20 mouse cellular contexts compared by ENCODE assay signal in genomic region chr11:108267066-108267465, GRCm38 (mm10).
DNase-seq lines count a peak whose midpoint lies in the region; ATAC-seq and TF ChIP-seq lines count a peak whose summit lies in the region.
"Had no signal": no experiment of that assay in that cellular context is flagged by ENCODE, and none has a peak within 500 bp of the region (broad histone marks: within the 10 kb centered on the region; RNA-seq: fewer than 3 reads in every experiment).

No protein-coding gene starts in this region.

- no peak for TF ChIP-seq CTCF in kidney, postnatal 0 days (IDR thresholded peaks at IDR 0.05; ENCODE audit: low read depth)
- TF ChIP-seq CTCF in embryonic fibroblast, embryonic 13.5 days (IDR thresholded peaks at IDR 0.05; ENCODE audit: borderline replicate concordance, insufficient read depth, low read length), result no peak

- no peaks in the 10 kb centered on the region for H3K36me3 ChIP-seq in embryonic facial prominence, embryonic 12.5 days
- no peaks in the 10 kb centered on the region for H3K36me3 ChIP-seq in embryonic facial prominence, embryonic 10.5 days (replicated peaks)
- H3K36me3 ChIP-seq in heart, embryonic 12.5 days, result no peaks in the 10 kb centered on the region
- no peaks in the 10 kb centered on the region for H3K36me3 ChIP-seq in kidney, postnatal 0 days (ENCODE audit: insufficient read depth, low read length)
- H3K36me3 ChIP-seq in neural tube, embryonic 15.5 days, result no peaks in the 10 kb centered on the region
- H3K36me3 ChIP-seq: G1E; hindbrain, embryonic 12.5 days; lung, embryonic 15.5 days; midbrain, embryonic 15.5 days had no signal

- 0 out of 2 replicates have a peak overlapping the region, but pooled peaks have one; percentile 4 for H3K27ac ChIP-seq in embryonic facial prominence, embryonic 12.5 days
- no peak overlapping the region for H3K27ac ChIP-seq in embryonic facial prominence, embryonic 10.5 days (replicated peaks)
- H3K27ac ChIP-seq in heart, embryonic 12.5 days (ENCODE audit: poor library complexity, severe bottlenecking), result no peak overlapping the region
- H3K27ac ChIP-seq in kidney, postnatal 0 days, result no peak overlapping the region
- H3K27ac ChIP-seq in embryonic fibroblast, embryonic 13.5 days (ENCODE audit: insufficient read depth, low read length), result peak overlapping the region; percentile 62
- H3K27ac ChIP-seq in neural tube, embryonic 15.5 days (replicated peaks), result no peak overlapping the region
- H3K27ac ChIP-seq: hindbrain, embryonic 12.5 days; liver, embryonic 14.5 days; lung, embryonic 15.5 days; midbrain, embryonic 15.5 days had no signal

- H3K4me1 ChIP-seq in embryonic facial prominence, embryonic 12.5 days, result peaks cover 14% of the 10 kb centered on the region; the same call in 1 of the 2 replicates
- peaks cover 31% of the 10 kb centered on the region for H3K4me1 ChIP-seq in embryonic facial prominence, embryonic 10.5 days
- peaks cover 60% of the 10 kb centered on the region for H3K4me1 ChIP-seq in heart, embryonic 12.5 days (replicated peaks)
- H3K4me1 ChIP-seq in kidney, postnatal 0 days (replicated peaks; ENCODE audit: insufficient read depth, low read length), result peaks cover 26% of the 10 kb centered on the region
- H3K4me1 ChIP-seq in embryonic fibroblast, embryonic 13.5 days (ENCODE audit: control insufficient read depth, insufficient read depth, low read length), result peaks cover 16% of the 10 kb centered on the region
- peaks cover 31% of the 10 kb centered on the region for H3K4me1 ChIP-seq in neural tube, embryonic 15.5 days

- 71% methylated on average over 3 of the region's 3 CpGs for WGBS in embryonic facial prominence, embryonic 12.5 days
- WGBS in embryonic facial prominence, embryonic 10.5 days, result 87% methylated on average over 3 of the region's 3 CpGs
- 62% methylated on average over 3 of the region's 3 CpGs for WGBS in heart, embryonic 12.5 days
- WGBS in kidney, postnatal 0 days, result 63% methylated on average over 3 of the region's 3 CpGs
- whole genome bisulfite sequencing in neural tube, embryonic 15.5 days, result 76% methylated on average over 3 of the region's 3 CpGs

- no peaks in the 10 kb centered on the region for H3K27me3 ChIP-seq in embryonic facial prominence, embryonic 12.5 days
- H3K27me3 ChIP-seq in embryonic facial prominence, embryonic 10.5 days (replicated peaks; ENCODE audit: low read depth, poor library complexity, severe bottlenecking), result no peaks in the 10 kb centered on the region
- no peaks in the 10 kb centered on the region for H3K27me3 ChIP-seq in heart, embryonic 12.5 days (replicated peaks)
- no peaks in the 10 kb centered on the region for H3K27me3 ChIP-seq in kidney, postnatal 0 days (ENCODE audit: insufficient read depth, low read length)
- no peaks in the 10 kb centered on the region for H3K27me3 ChIP-seq in neural tube, embryonic 15.5 days (replicated peaks)
- H3K27me3 ChIP-seq: hindbrain, embryonic 12.5 days; lung, embryonic 15.5 days; midbrain, embryonic 15.5 days had no signal

- no peak overlapping the region for H3K4me2 ChIP-seq in embryonic facial prominence, embryonic 12.5 days (replicated peaks)
- no peak overlapping the region for H3K4me2 ChIP-seq in heart, embryonic 12.5 days
- no peak overlapping the region for H3K4me2 ChIP-seq in kidney, postnatal 0 days (ENCODE audit: low read length)
- H3K4me2 ChIP-seq in neural tube, embryonic 15.5 days, result no peak overlapping the region
- H3K4me2 ChIP-seq: hindbrain, embryonic 12.5 days; lung, embryonic 15.5 days; midbrain, embryonic 15.5 days had no signal

- H3K4me3 ChIP-seq in embryonic facial prominence, embryonic 12.5 days, result no peak overlapping the region
- H3K4me3 ChIP-seq in embryonic facial prominence, embryonic 10.5 days, result no peak overlapping the region
- no peak overlapping the region for H3K4me3 ChIP-seq in heart, embryonic 12.5 days
- H3K4me3 ChIP-seq in kidney, postnatal 0 days (replicated peaks; ENCODE audit: low read depth, low read length), result no peak overlapping the region
- no peak overlapping the region for H3K4me3 ChIP-seq in embryonic fibroblast, embryonic 13.5 days (ENCODE audit: insufficient read depth, low read length)
- H3K4me3 ChIP-seq in neural tube, embryonic 15.5 days (replicated peaks), result no peak overlapping the region
- H3K4me3 ChIP-seq: hindbrain, embryonic 12.5 days; lung, embryonic 15.5 days; midbrain, embryonic 15.5 days had no signal

- no peak for TF ChIP-seq POLR2A in embryonic fibroblast, embryonic 13.5 days (IDR thresholded peaks at IDR 0.05; ENCODE audit: low read depth, low read length)

- H3K9ac ChIP-seq in embryonic facial prominence, embryonic 12.5 days, result no peak overlapping the region
- H3K9ac ChIP-seq in heart, embryonic 12.5 days, result no peak overlapping the region
- H3K9ac ChIP-seq in kidney, postnatal 0 days (ENCODE audit: low read depth, low read length), result no peak overlapping the region
- no peak overlapping the region for H3K9ac ChIP-seq in neural tube, embryonic 15.5 days (replicated peaks)
- H3K9ac ChIP-seq: hindbrain, embryonic 12.5 days; liver, embryonic 14.5 days; lung, embryonic 15.5 days; midbrain, embryonic 15.5 days had no signal

- no peak for ATAC-seq in embryonic facial prominence, embryonic 12.5 days (ENCODE audit: insufficient number of reproducible peaks, insufficient read depth, low FRiP score, low TSS enrichment)
- no peak for ATAC-seq in heart, embryonic 12.5 days (ENCODE audit: insufficient number of reproducible peaks, low FRiP score)
- no peak for ATAC-seq in kidney, postnatal 0 days (replicated peaks; ENCODE audit: low FRiP score, low read depth)
- ATAC-seq in neural tube, embryonic 15.5 days (ENCODE audit: low FRiP score), result no peak
- ATAC-seq: midbrain, embryonic 15.5 days had no signal

- H3K9me3 ChIP-seq in embryonic facial prominence, embryonic 12.5 days, result no peaks in the 10 kb centered on the region
- no peaks in the 10 kb centered on the region for H3K9me3 ChIP-seq in embryonic facial prominence, embryonic 10.5 days
- no peaks in the 10 kb centered on the region for H3K9me3 ChIP-seq in heart, embryonic 12.5 days (replicated peaks)
- no peaks in the 10 kb centered on the region for H3K9me3 ChIP-seq in kidney, postnatal 0 days (replicated peaks; ENCODE audit: low read length)
- H3K9me3 ChIP-seq in neural tube, embryonic 15.5 days (replicated peaks), result no peaks in the 10 kb centered on the region
- H3K9me3 ChIP-seq: hindbrain, embryonic 12.5 days; lung, embryonic 15.5 days; midbrain, embryonic 15.5 days had no signal

- DNase-seq in embryonic facial prominence, embryonic 10.5 days (ENCODE audit: low spot score), result no peak
- DNase-seq in heart, adult 11 months, result peak; percentile 63
- DNase-seq in kidney, postnatal 0 days (ENCODE audit: low spot score), result peak; percentile 37
- no peak for DNase-seq in kidney, adult 8-10 months
- DNase-seq: adrenal gland, adult 8-10 months; cerebellum, adult 9-10 months; heart, postnatal 14 days; layer of hippocampus, adult 9-11 months; lung, postnatal 36 days; thymus, adult 18-20 months; thymus, postnatal 4 days had no signal

Comparison
In these comparisons a context has a peak if more than half of its experiments do, and no peak if none do; other contexts are left out.
1. H3K27ac ChIP-seq: peak in embryonic facial prominence, embryonic 12.5 days (single experiment) and embryonic fibroblast, embryonic 13.5 days (single experiment); none in embryonic facial prominence, embryonic 10.5 days (single experiment), heart, embryonic 12.5 days (single experiment), kidney, postnatal 0 days (single experiment) and neural tube, embryonic 15.5 days (single experiment).
2. DNase-seq: peak in heart, adult 11 months (single experiment) and kidney, postnatal 0 days (single experiment); none in embryonic facial prominence, embryonic 10.5 days (single experiment) and kidney, adult 8-10 months (0 of 2).